Mouse (Mus musculus) lung, embryonic 14.5 days (tissue): ENCODE data around the gene Zmynd8. TPM values are rescaled to one million over a fixed set of nuclear protein-coding genes. Genes with fewer than 3 reads are reported as not detected.

ENCODE experiments used
- ATAC-seq: fragments of 200-750 bp; cut with Nextera tagmentation; 2 replicates; pipeline ENCODE4 v1.8.0; 2017; ENCODE audit warnings: mild to moderate bottlenecking, moderate TSS enrichment, moderate library complexity; ENCODE audit not compliant: insufficient read depth
- DNase-seq: peaks from one replicate; pipeline ENCODE4 v3.0.0-alpha.2; 2015
- H3K27ac ChIP-seq: fragments of 300-500 bp; sonication (generic); 2 replicates; pipeline ENCODE4 v1.5.1; 2014; ENCODE audit warnings: low read depth, mild to moderate bottlenecking, moderate library complexity
- H3K27me3 ChIP-seq: fragments of 300-500 bp; sonication (generic); 2 replicates; pipeline ENCODE4 v1.6.1; 2014; ENCODE audit warnings: low read length, control low read depth; ENCODE audit not compliant: insufficient read depth
- H3K36me3 ChIP-seq: fragments of 300-500 bp; sonication (generic); 2 replicates; pipeline ENCODE4 v1.6.1; 2014; ENCODE audit warnings: control low read depth; ENCODE audit not compliant: insufficient read depth
- H3K4me1 ChIP-seq: fragments of 300-500 bp; sonication (generic); 2 replicates; pipeline ENCODE4 v1.6.1; 2014; ENCODE audit warnings: antibody characterized with exemption, control low read depth; ENCODE audit not compliant: insufficient read depth
- H3K4me2 ChIP-seq: fragments of 300-500 bp; sonication (generic); 2 replicates; pipeline ENCODE4 v1.6.1; 2014; ENCODE audit warnings: mild to moderate bottlenecking
- H3K4me3 ChIP-seq: fragments of 300-500 bp; sonication (generic); 2 replicates; pipeline ENCODE4 v1.5.1; 2014; ENCODE audit warnings: low read depth, low read length
- H3K9ac ChIP-seq: fragments of 300-500 bp; sonication (generic); 2 replicates; pipeline ENCODE4 v1.6.1; 2014
- H3K9me3 ChIP-seq: fragments of 300-500 bp; sonication (generic); 2 replicates; pipeline ENCODE4 v1.6.1; 2016; ENCODE audit warnings: low read depth, low read length, control low read depth
- CTCF ChIP-seq: IDR thresholded peaks from 2 replicates; pipeline ENCODE4 v1.5.1; 2016; ENCODE audit warnings: antibody characterized with exemption, low read depth
- WGBS: fragments of 180-500 bp; shearing (Covaris S2); extraction: QIAGEN DNeasy Blood & Tissue Kit; methylation state at CpG from one replicate; pipeline ENCODE4 v1.1.7; 2014; 5-methylcytosine and 5-hydroxymethylcytosine counted together
- microRNA-seq: library from miRNA; unstranded; fragments of <30 nt; microRNA quantifications from one replicate; pipeline ENCODE4, GENCODE M21; 2016; ENCODE audit warnings: borderline number of aligned reads
- polyA plus RNA-seq: library from polyadenylated mRNA; unstranded; fragments of >200 nt; fragmentation: Nextera tagmentation; extraction: Ambion mirVana; gene quantifications from 2 replicates; pipeline ENCODE4 v1.2.1, GENCODE M21; 2014

Gene Zmynd8
- polyA plus RNA-seq, 1 experiment from 2014 or later: 40.5 TPM

GRCm38 (mm10) chr2:165745306-165746098 lies 153.3 kb downstream of the Zmynd8 start:
- 68% methylated on average over 18 of the region's 18 CpGs for WGBS
- Histone ChIP-seq H3K4me3 (no peak overlapping the region), H3K27me3 (no peaks in the 10 kb centered on the region), H3K4me1 (no peaks in the 10 kb centered on the region), H3K9ac (no peak overlapping the region), H3K36me3 (no peaks in the 10 kb centered on the region), H3K4me2 (no peak overlapping the region), H3K27ac (no peak overlapping the region), H3K9me3 (no peaks in the 10 kb centered on the region)
- DNase-seq: no peak
- no peak for TF ChIP-seq CTCF
- no peak for ATAC-seq

GRCm38 (mm10) chr2:165742210-165742786 lies 156.5 kb downstream of the Zmynd8 start:
- no peaks in the 10 kb centered on the region for H3K27me3 ChIP-seq
- no peak overlapping the region for H3K4me3 ChIP-seq
- no peak overlapping the region for H3K27ac ChIP-seq
- no peak for TF ChIP-seq CTCF
- H3K9ac ChIP-seq: no peak overlapping the region
- ATAC-seq (no peak), DNase-seq (no peak)
- H3K36me3 ChIP-seq: no peaks in the 10 kb centered on the region
- no peak overlapping the region for H3K4me2 ChIP-seq
- H3K4me1 ChIP-seq: no peaks in the 10 kb centered on the region
- H3K9me3 ChIP-seq: no peaks in the 10 kb centered on the region
- 34% methylated on average over 21 of the region's 21 CpGs for WGBS

- WGBS: 23% methylated on average over 11 of the region's 11 CpGs
Measured at GRCm38 (mm10) chr2:165741526-165742050, 157.2 kb downstream of the Zmynd8 start.

GRCm38 (mm10) chr2:165740982-165741381 lies 157.8 kb downstream of the Zmynd8 start:
- Histone ChIP-seq H3K4me2 (no peak overlapping the region), H3K9ac (no peak overlapping the region), H3K4me1 (no peaks in the 10 kb centered on the region), H3K9me3 (no peaks in the 10 kb centered on the region), H3K27ac (no peak overlapping the region), H3K27me3 (no peaks in the 10 kb centered on the region), H3K36me3 (no peaks in the 10 kb centered on the region), H3K4me3 (no peak overlapping the region)
- no peak for TF ChIP-seq CTCF
- DNase-seq (peak; percentile 72), ATAC-seq (peak; percentile 77)
- 6% methylated on average over 9 of the region's 9 CpGs for WGBS

More at GRCm38 (mm10) chr2:165741526-165742050, 157.2 kb downstream of the Zmynd8 start:
- Histone ChIP-seq H3K4me3 (no peak overlapping the region), H3K9ac (no peak overlapping the region), H3K4me2 (no peak overlapping the region), H3K4me1 (no peaks in the 10 kb centered on the region), H3K9me3 (no peaks in the 10 kb centered on the region), H3K27ac (no peak overlapping the region), H3K27me3 (no peaks in the 10 kb centered on the region), H3K36me3 (no peaks in the 10 kb centered on the region)
- ATAC-seq: no peak
- DNase-seq: no peak
- no peak for TF ChIP-seq CTCF

- H3K4me2 ChIP-seq: no peak overlapping the region
- H3K4me1 ChIP-seq: no peaks in the 10 kb centered on the region
- no peak for DNase-seq
- H3K27me3 ChIP-seq: no peaks in the 10 kb centered on the region
- no peak for TF ChIP-seq CTCF
- H3K27ac ChIP-seq: no peak overlapping the region
- no peak overlapping the region for H3K9ac ChIP-seq
- no peaks in the 10 kb centered on the region for H3K9me3 ChIP-seq
- H3K36me3 ChIP-seq: no peaks in the 10 kb centered on the region
- ATAC-seq: no peak
- 44% methylated on average over 5 of the region's 5 CpGs for WGBS
- no peak overlapping the region for H3K4me3 ChIP-seq
Measured at GRCm38 (mm10) chr2:165740381-165740780, 158.4 kb downstream of the Zmynd8 start.

- Histone ChIP-seq H3K27me3 (no peaks in the 10 kb centered on the region), H3K9ac (no peak overlapping the region), H3K4me2 (no peak overlapping the region), H3K4me1 (no peaks in the 10 kb centered on the region), H3K36me3 (no peaks in the 10 kb centered on the region), H3K4me3 (no peak overlapping the region), H3K27ac (no peak overlapping the region), H3K9me3 (0 out of 2 replicates have a peak, but pooled peaks cover 2% of the 10 kb centered on the region)
- 24% methylated on average over 2 of the region's 2 CpGs for WGBS
- no peak for ATAC-seq
- no peak for DNase-seq
- TF ChIP-seq CTCF: no peak
Measured at GRCm38 (mm10) chr2:165736297-165736696, 162.5 kb downstream of the Zmynd8 start.

Small RNAs within 50 kb of the gene (microRNA-seq; reads per million reads assigned to microRNA genes)
- gene Gm22692: not detected

Other genes starting within 250 kb of the Zmynd8 start
- gene Ncoa3, start 93.6 kb upstream of the Zmynd8 start, polyA plus RNA-seq: 17.4 and 17.7 TPM in 2 replicates